Mouse (Mus musculus) embryonic facial prominence, embryonic 14.5 days (tissue): Measurements from ENCODE around the gene Macrod1. TPM values are rescaled to one million over a fixed set of nuclear protein-coding genes. Genes with fewer than 3 reads are reported as not detected.

Experiments
- ATAC-seq: fragments of 200-750 bp; cut with Nextera tagmentation; 2 replicates; pipeline ENCODE4 v1.8.0; 2017; ENCODE audit warnings: low read depth, moderate number of reproducible peaks, moderate TSS enrichment
- DNase-seq: peaks from one replicate; pipeline ENCODE4 v3.0.0-alpha.2; 2015; ENCODE audit warnings: low spot score
- H3K27ac ChIP-seq: fragments of 300-500 bp; sonication (generic); replicated peaks from 2 replicates; pipeline ENCODE4 v1.5.1; 2014; ENCODE audit warnings: low read depth, mild to moderate bottlenecking, low read length, moderate library complexity
- H3K27me3 ChIP-seq: fragments of 300-500 bp; sonication (generic); replicated peaks from 2 replicates; pipeline ENCODE4 v1.6.1; 2014; ENCODE audit warnings: low read length; ENCODE audit not compliant: control insufficient read depth, insufficient read depth
- H3K36me3 ChIP-seq: fragments of 300-500 bp; sonication (generic); 2 replicates; pipeline ENCODE4 v1.6.1; 2014; ENCODE audit warnings: low read length, mixed read lengths; ENCODE audit not compliant: control insufficient read depth, insufficient read depth
- H3K4me1 ChIP-seq: fragments of 300-500 bp; sonication (generic); 2 replicates; pipeline ENCODE4 v1.6.1; 2014; ENCODE audit warnings: antibody characterized with exemption, low read length; ENCODE audit not compliant: control insufficient read depth, insufficient read depth
- H3K4me2 ChIP-seq: fragments of 300-500 bp; sonication (generic); 2 replicates; pipeline ENCODE4 v1.6.1; 2014; ENCODE audit warnings: low read depth, mild to moderate bottlenecking, low read length, moderate library complexity, mixed read lengths
- H3K4me3 ChIP-seq: fragments of 300-500 bp; sonication (generic); 2 replicates; pipeline ENCODE4 v1.5.1; 2014; ENCODE audit warnings: low read depth, mild to moderate bottlenecking, low read length
- H3K9ac ChIP-seq: fragments of 300-500 bp; sonication (generic); 2 replicates; pipeline ENCODE4 v1.6.1; 2014; ENCODE audit warnings: low read depth, mild to moderate bottlenecking, low read length, moderate library complexity, mixed read lengths
- H3K9me3 ChIP-seq: fragments of 300-500 bp; sonication (generic); 2 replicates; pipeline ENCODE4 v1.6.1; 2016; ENCODE audit warnings: low read length; ENCODE audit not compliant: control insufficient read depth
- WGBS: fragments of 180-500 bp; shearing (Covaris S2); extraction: QIAGEN DNeasy Blood & Tissue Kit; methylation state at CpG from one replicate; pipeline ENCODE4 v1.1.7; 2014; 5-methylcytosine and 5-hydroxymethylcytosine counted together
- polyA plus RNA-seq: library from polyadenylated mRNA; unstranded; fragments of >200 nt; fragmentation: Nextera tagmentation; extraction: Ambion mirVana; gene quantifications from 2 replicates; pipeline ENCODE4 v1.2.1, GENCODE M21; 2014

The Macrod1 gene
- polyA plus RNA-seq, 1 experiment from 2014 or later: 30.3 TPM

DNA sequence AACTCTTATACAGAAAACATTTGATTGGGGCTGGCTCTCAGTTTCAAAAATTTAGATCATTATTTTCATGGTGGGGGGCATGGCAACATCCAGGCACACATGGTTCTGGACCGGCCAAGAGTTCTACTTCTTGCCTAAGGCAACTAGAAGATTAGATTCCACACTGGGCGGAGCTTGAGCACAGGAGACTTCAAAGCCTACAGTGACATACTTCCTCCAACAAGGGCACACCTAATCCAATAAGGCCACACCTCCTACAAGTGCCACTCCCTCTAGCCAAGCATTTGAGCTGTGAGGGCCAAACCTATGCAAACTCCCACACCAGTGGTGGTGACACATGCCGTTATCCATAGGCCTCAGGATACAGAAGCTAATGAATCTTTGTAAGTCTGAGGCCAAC is 189.4 kb downstream of the Macrod1 start:
- Histone ChIP-seq H3K4me3 (no peak overlapping the region), H3K36me3 (no peaks in the 10 kb centered on the region), H3K27ac (no peak overlapping the region), H3K9me3 (no peaks in the 10 kb centered on the region), H3K4me1 (no peaks in the 10 kb centered on the region), H3K27me3 (no peaks in the 10 kb centered on the region), H3K9ac (no peak overlapping the region), H3K4me2 (no peak overlapping the region)
- ATAC-seq (no peak), DNase-seq (no peak)
- WGBS: 71% methylated on average over 3 of the region's 3 CpGs

Other genes with a start within 250 kb of the Macrod1 start
- gene Rps6ka4, start 216.2 kb upstream of the Macrod1 start, polyA plus RNA-seq: 27.1 and 27.9 TPM in 2 replicates
- 1.2 and 1.3 TPM in 2 replicates for gene Ccdc88b, start 198.6 kb upstream of the Macrod1 start, polyA plus RNA-seq
- 137 and 143 TPM in 2 replicates for gene Trmt112, start 147.1 kb upstream of the Macrod1 start, polyA plus RNA-seq
- gene Prdx5, start 146.7 kb upstream of the Macrod1 start, polyA plus RNA-seq: 218 and 243 TPM in 2 replicates
- 4.7 and 4.8 TPM in 2 replicates for gene Esrra, start 135.0 kb upstream of the Macrod1 start, polyA plus RNA-seq
- 3.4 and 4.8 TPM in 2 replicates for gene Catsperz, start 131.4 kb upstream of the Macrod1 start, polyA plus RNA-seq
- 1.0 and 1.6 TPM in 2 replicates for gene Kcnk4, start 122.3 kb upstream of the Macrod1 start, polyA plus RNA-seq
- gene Bad, start 114.9 kb upstream of the Macrod1 start, polyA plus RNA-seq: 70.7 and 83.3 TPM in 2 replicates
- gene Gpr137, start 114.3 kb upstream of the Macrod1 start, polyA plus RNA-seq: 29.7 and 35.0 TPM in 2 replicates
- 277 and 302 TPM in 2 replicates for gene Ppp1r14b, start 81.8 kb upstream of the Macrod1 start, polyA plus RNA-seq
- 31.4 and 36.8 TPM in 2 replicates for gene Plcb3, start 80.3 kb upstream of the Macrod1 start, polyA plus RNA-seq
- 72.4 and 81.0 TPM in 2 replicates for gene Fkbp2, start 76.3 kb upstream of the Macrod1 start, polyA plus RNA-seq
- 41.0 and 43.9 TPM in 2 replicates for gene Vegfb, start 69.2 kb upstream of the Macrod1 start, polyA plus RNA-seq
- 21.7 and 22.1 TPM in 2 replicates for gene Dnajc4, start 64.2 kb upstream of the Macrod1 start, polyA plus RNA-seq
- 21.9 and 22.9 TPM in 2 replicates for gene Nudt22, start 60.7 kb upstream of the Macrod1 start, polyA plus RNA-seq
- gene Trpt1, start 60.7 kb upstream of the Macrod1 start, polyA plus RNA-seq: 10.1 and 13.4 TPM in 2 replicates
- gene Fermt3, start 37.3 kb upstream of the Macrod1 start, polyA plus RNA-seq: 10.4 and 10.8 TPM in 2 replicates
- gene Stip1, start 16.8 kb upstream of the Macrod1 start, polyA plus RNA-seq: 216 and 228 TPM in 2 replicates
- gene Flrt1, start 48.9 kb downstream of the Macrod1 start, polyA plus RNA-seq: 10.4 and 10.5 TPM in 2 replicates
- gene Otub1, start 149.5 kb downstream of the Macrod1 start, polyA plus RNA-seq: 172 and 199 TPM in 2 replicates
- 995 and 1,073 TPM in 2 replicates for gene Cox8a, start 160.8 kb downstream of the Macrod1 start, polyA plus RNA-seq
- 47.8 and 48.4 TPM in 2 replicates for gene Naa40, start 184.4 kb downstream of the Macrod1 start, polyA plus RNA-seq
- 10.8 and 11.7 TPM in 2 replicates for gene Rcor2, start 210.5 kb downstream of the Macrod1 start, polyA plus RNA-seq